8 mouse cellular contexts compared by ENCODE assay signal in the genomic region with DNA sequence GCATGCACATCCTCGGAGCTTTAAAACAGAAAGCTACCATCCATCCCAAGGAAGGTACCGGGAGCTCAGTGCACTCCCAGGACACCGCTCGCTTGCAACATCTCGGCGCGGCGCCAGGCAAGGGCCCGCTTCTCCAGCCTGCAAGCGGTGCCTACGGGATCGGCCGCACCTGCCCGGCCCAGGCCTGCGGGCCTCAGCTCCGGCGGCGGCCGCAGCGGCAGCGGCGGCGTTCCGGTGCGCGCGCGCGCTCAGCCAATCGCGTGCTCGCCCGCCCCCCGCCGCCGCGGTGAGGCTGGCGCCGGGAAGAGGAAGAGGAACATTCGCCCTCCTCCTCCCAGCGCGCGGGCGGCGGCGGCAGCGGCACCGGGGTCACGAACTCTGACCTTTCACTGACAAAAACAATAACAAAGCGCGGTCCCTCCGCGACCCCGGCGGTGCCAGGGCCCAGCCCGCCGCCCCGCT. TPM values are rescaled to one million over a fixed set of nuclear protein-coding genes. Genes with fewer than 3 reads are reported as not detected.
DNase-seq lines count a peak whose midpoint lies in the region; ATAC-seq and TF ChIP-seq lines count a peak whose summit lies in the region.

A gene (plus strand): TSS at position 261 of the 462 bp plus-strand sequence.

- H3K4me2 ChIP-seq in hindbrain, embryonic 11.5 days (replicated peaks; ENCODE audit: low read depth, low read length), result peak within 1 kb of the TSS; percentile 74

- in situ Hi-C loops in Patski (cut with MboI; ENCODE audit: low pct_unique_long_range_greater_than_20kb), result no loop called here

- CTCF ChIA-PET in Patski (lab: Charles Lee), result no interaction called here

- H3K27me3 ChIP-seq in Patski, result no peaks in the 10 kb centered on the region
- no peaks in the 10 kb centered on the region for H3K27me3 ChIP-seq in hindbrain, embryonic 11.5 days (ENCODE audit: control insufficient read depth, insufficient read depth, low read length)

- WGBS in hindbrain, embryonic 11.5 days, result under 1% methylated on average over 51 of the region's 58 CpGs

- H3K27ac ChIP-seq in hindbrain, embryonic 11.5 days (ENCODE audit: low read depth, low read length), result peak within 1 kb of the TSS; percentile 99

- no peaks in the 10 kb centered on the region for H3K36me3 ChIP-seq in hindbrain, embryonic 11.5 days (ENCODE audit: control insufficient read depth, insufficient read depth, low read length)

- POLR2A ChIA-PET in Patski (lab: Charles Lee), result interaction anchor here (0.9 kb wide), 1 partner anchor 37 kb away, joined by 3 read pairs; no protein-coding TSS in a partner anchor

- no peak for TF ChIP-seq CTCF in Patski (IDR thresholded peaks at IDR 0.05)

- ATAC-seq in Patski, result peak; percentile 61
- ATAC-seq in hindbrain, embryonic 11.5 days (ENCODE audit: low FRiP score), result peak; percentile 62

- 0 out of 2 replicates have a peak, but pooled peaks cover 3% of the 10 kb centered on the region for H3K4me1 ChIP-seq in hindbrain, embryonic 11.5 days (replicated peaks; ENCODE audit: control insufficient read depth, insufficient read depth, low read length)

- H3K4me3 ChIP-seq in hindbrain, embryonic 11.5 days (ENCODE audit: low read depth, low read length), result peak within 1 kb of the TSS; percentile 96

- no peak for DNase-seq in Patski (ENCODE audit: low read depth, low spot score)
- peak; percentile 94 to 95 for DNase-seq in cerebellum, postnatal 10 days
- DNase-seq in frontal cortex, postnatal 10 days (ENCODE audit: low spot score in 2 of 2), result peak; percentile 83 to 87
- DNase-seq in hindbrain, embryonic 11.5 days (ENCODE audit: low spot score), result peak; percentile 87
- DNase-seq in layer of hippocampus, postnatal 14 days (ENCODE audit: low spot score in 2 of 2), result peak; percentile 85 to 89
- DNase-seq in lung, postnatal 10 days, result peak; percentile 91
- DNase-seq in ovary, postnatal 14 days (ENCODE audit: low spot score), result peak; percentile 75
- DNase-seq in thymus, postnatal 10 days (ENCODE audit: low spot score in 2 of 2), result peak; percentile 84 to 87

- no peaks in the 10 kb centered on the region for H3K9me3 ChIP-seq in hindbrain, embryonic 11.5 days (ENCODE audit: control insufficient read depth, low read length)

- H3K9ac ChIP-seq in hindbrain, embryonic 11.5 days (ENCODE audit: low read depth, low read length), result peak within 1 kb of the TSS; percentile 97

RNA-seq across cellular contexts. Expression of the gene that starts here (rescaled TPM):
- 31.5 TPM for polyA plus RNA-seq in Patski (2021)
- 22.8 and 25.8 TPM in 2 replicates for polyA plus RNA-seq in hindbrain, embryonic 11.5 days (2014; fragmentation: Nextera tagmentation; extraction: Ambion mirVana)
- 10 to 100 TPM; 80.3 to 84.9 TPM for total RNA-seq in layer of hippocampus, postnatal 14 days (2021)
